Mouse (Mus musculus): ENCODE results near the gene Casp6. TPM values are rescaled to one million over a fixed set of nuclear protein-coding genes. Genes with fewer than 3 reads are reported as not detected.

Gene Casp6
- polyA plus RNA-seq (2012; rRNA removed) = 19.1 and 25.2 TPM in 2 replicates

DNA sequence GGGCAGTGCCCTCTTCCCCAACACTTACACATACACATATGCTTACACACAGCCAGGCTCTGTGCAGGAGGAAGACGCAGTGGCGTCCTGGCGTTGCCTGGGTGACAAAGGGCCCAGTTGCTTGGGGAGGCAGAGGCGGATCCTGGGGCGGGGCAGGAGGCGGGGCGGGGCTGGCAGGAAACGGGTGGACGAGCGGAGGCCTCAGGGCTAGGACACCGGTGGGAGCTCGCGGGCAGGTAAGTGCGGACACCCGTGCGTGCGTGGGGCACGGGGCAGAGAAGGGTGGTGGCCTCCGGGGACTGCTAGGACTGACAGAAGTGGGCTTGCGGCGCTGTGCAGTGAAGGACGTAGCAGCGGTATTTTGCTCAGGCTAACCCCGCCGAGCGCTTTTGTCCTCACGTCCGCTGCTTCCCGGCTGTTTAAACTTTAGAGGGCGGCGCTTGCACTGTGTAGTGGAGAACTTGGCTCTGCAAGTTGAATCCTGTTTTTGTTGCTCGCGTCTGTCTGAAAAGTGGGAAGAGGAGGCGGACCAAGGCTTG, at the start of gene Casp6:
Gene Casp6, plus strand, starts transcription at position 155 of the 539 bp plus-strand sequence.
- DNase-seq (ENCODE audit: low read depth in 1 of 2, low spot score in 2 of 2) = peak; percentile 51 to 91
- Histone ChIP-seq H3K27ac (ENCODE audit: insufficient read depth, low read length) (peak within 1 kb of the TSS; percentile 54), H3K36me3 (ENCODE audit: control insufficient read depth, insufficient read depth, low read length) (no peaks in the 10 kb centered on the region), H3K27me3 (ENCODE audit: control insufficient read depth, insufficient read depth, low read length) (no peaks in the 10 kb centered on the region), H3K4me3 (ENCODE audit: extremely low read depth, insufficient read depth, insufficient read length) (peak within 1 kb of the TSS; percentile 90), H3K4me1 (ENCODE audit: control insufficient read depth, insufficient read depth, insufficient read length) (peaks cover 15% of the 10 kb centered on the region; the same call in 1 of the 2 replicates)
- TF ChIP-seq POLR2A (IDR thresholded peaks at IDR 0.05; ENCODE audit: low read depth, low read length) = no peak
- no peak for TF ChIP-seq CTCF (IDR thresholded peaks at IDR 0.05; ENCODE audit: extremely low read depth, insufficient read depth, insufficient read length, insufficient replicate concordance)
- WGBS = under 1% methylated on average over 34 of the region's 34 CpGs

- TF ChIP-seq POLR2A (IDR thresholded peaks at IDR 0.05; ENCODE audit: low read depth, low read length) (no peak), CTCF (IDR thresholded peaks at IDR 0.05; ENCODE audit: extremely low read depth, insufficient read depth, insufficient read length, insufficient replicate concordance) (no peak)
- Histone ChIP-seq H3K4me3 (ENCODE audit: extremely low read depth, insufficient read depth, insufficient read length) (no peak overlapping the region), H3K27me3 (ENCODE audit: control insufficient read depth, insufficient read depth, low read length) (no peaks in the 10 kb centered on the region), H3K4me1 (ENCODE audit: control insufficient read depth, insufficient read depth, insufficient read length) (no peaks in the 10 kb centered on the region), H3K36me3 (ENCODE audit: control insufficient read depth, insufficient read depth, low read length) (no peaks in the 10 kb centered on the region), H3K27ac (ENCODE audit: insufficient read depth, low read length) (no peak overlapping the region)
- DNase-seq (ENCODE audit: low read depth in 1 of 2, low spot score in 2 of 2) = no peak
- 53% methylated on average over 2 of the region's 2 CpGs for WGBS
Observed at GRCm38 (mm10) chr3:129862592-129862991, 38.6 kb upstream of the Casp6 start.

DNA sequence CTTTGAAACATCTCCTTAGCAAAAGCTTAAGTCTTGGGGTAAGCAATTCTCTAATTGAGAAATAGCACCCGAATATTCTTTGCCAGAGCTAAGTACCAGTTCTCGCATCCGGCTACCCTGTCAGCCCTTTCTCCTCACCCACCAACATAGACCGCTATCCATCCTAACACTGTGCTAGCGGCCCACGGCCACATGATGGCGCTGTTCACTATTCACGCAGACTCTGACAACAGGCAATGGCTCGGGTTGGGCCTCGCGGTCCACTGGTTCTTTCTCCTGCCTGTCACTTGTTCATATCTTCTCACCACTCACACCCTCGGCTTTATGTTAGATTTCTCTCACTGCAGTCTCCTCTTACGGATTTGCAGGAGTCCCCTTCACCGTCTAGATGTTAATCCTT, 37.5 kb upstream of the Casp6 start:
- peak in 1 of 2 experiments; percentile 34 for DNase-seq (ENCODE audit: low read depth in 1 of 2, low spot score in 2 of 2)
- peak; percentile 63; the same call in 1 of the 2 replicates for TF ChIP-seq CTCF (IDR thresholded peaks at IDR 0.05; ENCODE audit: extremely low read depth, insufficient read depth, insufficient read length, insufficient replicate concordance)
- no peak for TF ChIP-seq POLR2A (IDR thresholded peaks at IDR 0.05; ENCODE audit: low read depth, low read length)
- WGBS = 63% methylated on average over 14 of the region's 14 CpGs
- H3K27ac ChIP-seq (ENCODE audit: insufficient read depth, low read length) = no peak overlapping the region
- no peaks in the 10 kb centered on the region for H3K4me1 ChIP-seq (ENCODE audit: control insufficient read depth, insufficient read depth, insufficient read length)
- no peaks in the 10 kb centered on the region for H3K27me3 ChIP-seq (ENCODE audit: control insufficient read depth, insufficient read depth, low read length)
- no peaks in the 10 kb centered on the region for H3K36me3 ChIP-seq (ENCODE audit: control insufficient read depth, insufficient read depth, low read length)
- H3K4me3 ChIP-seq (ENCODE audit: extremely low read depth, insufficient read depth, insufficient read length) = no peak overlapping the region

GRCm38 (mm10) chr3:129877327-129877726, 23.9 kb upstream of the Casp6 start:
- Histone ChIP-seq H3K36me3 (ENCODE audit: control insufficient read depth, insufficient read depth, low read length) (no peaks in the 10 kb centered on the region), H3K4me1 (ENCODE audit: control insufficient read depth, insufficient read depth, insufficient read length) (peaks cover 5% of the 10 kb centered on the region; the same call in 1 of the 2 replicates), H3K4me3 (ENCODE audit: extremely low read depth, insufficient read depth, insufficient read length) (no peak overlapping the region), H3K27ac (ENCODE audit: insufficient read depth, low read length) (no peak overlapping the region), H3K27me3 (ENCODE audit: control insufficient read depth, insufficient read depth, low read length) (no peaks in the 10 kb centered on the region)
- TF ChIP-seq POLR2A (IDR thresholded peaks at IDR 0.05; ENCODE audit: low read depth, low read length) (no peak), CTCF (IDR thresholded peaks at IDR 0.05; ENCODE audit: extremely low read depth, insufficient read depth, insufficient read length, insufficient replicate concordance) (no peak)
- DNase-seq (ENCODE audit: low read depth in 1 of 2, low spot score in 2 of 2) = no peak
- WGBS = 60% methylated on average over 10 of the region's 10 CpGs

DNA sequence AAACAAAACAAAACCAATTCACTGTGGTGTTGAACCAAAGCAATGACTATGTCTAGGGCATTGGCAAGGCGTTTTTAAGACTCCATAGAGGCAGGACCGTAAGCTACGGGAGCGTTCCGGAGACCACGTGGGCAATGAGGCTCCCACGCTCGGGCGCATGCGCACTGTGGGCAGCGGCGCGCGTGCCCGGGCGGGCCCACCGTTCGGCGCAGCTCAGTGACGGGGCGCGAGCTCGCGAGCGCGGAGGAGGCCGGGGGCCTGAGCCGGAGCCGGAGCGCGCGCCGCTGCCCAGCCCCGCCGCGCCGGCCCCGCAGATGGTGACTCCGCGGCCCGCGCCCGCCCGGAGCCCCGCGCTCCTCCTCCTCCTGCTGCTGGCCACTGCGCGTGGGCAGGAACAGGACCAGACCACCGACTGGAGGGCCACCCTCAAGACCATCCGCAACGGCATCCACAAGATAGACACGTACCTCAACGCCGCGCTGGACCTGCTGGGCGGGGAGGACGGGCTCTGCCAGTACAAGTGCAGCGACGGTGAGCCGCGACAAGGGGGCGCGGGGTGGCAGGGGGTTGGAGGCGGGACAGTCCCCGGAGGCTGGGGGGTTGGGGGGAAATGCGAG, 22.7 kb upstream of the Casp6 start, which contains the start of gene Pla2g12a:
Gene Pla2g12a, plus strand, starts transcription at position 202 of the 617 bp plus-strand sequence.
- DNase-seq (ENCODE audit: low read depth in 1 of 2, low spot score in 2 of 2) = peak; percentile 49 to 82
- 1% methylated on average over 63 of the region's 66 CpGs for WGBS
- no peaks in the 10 kb centered on the region for H3K36me3 ChIP-seq (ENCODE audit: control insufficient read depth, insufficient read depth, low read length)
- no peaks in the 10 kb centered on the region for H3K27me3 ChIP-seq (ENCODE audit: control insufficient read depth, insufficient read depth, low read length)
- TF ChIP-seq CTCF (IDR thresholded peaks at IDR 0.05; ENCODE audit: extremely low read depth, insufficient read depth, insufficient read length, insufficient replicate concordance) (no peak), POLR2A (IDR thresholded peaks at IDR 0.05; ENCODE audit: low read depth, low read length) (no peak)
- H3K4me3 ChIP-seq (ENCODE audit: extremely low read depth, insufficient read depth, insufficient read length) = peak within 1 kb of the TSS; percentile 87
- H3K27ac ChIP-seq (ENCODE audit: insufficient read depth, low read length) = no peak within 1 kb of the TSS
- H3K4me1 ChIP-seq (ENCODE audit: control insufficient read depth, insufficient read depth, insufficient read length) = peaks cover 5% of the 10 kb centered on the region; the same call in 1 of the 2 replicates

DNA sequence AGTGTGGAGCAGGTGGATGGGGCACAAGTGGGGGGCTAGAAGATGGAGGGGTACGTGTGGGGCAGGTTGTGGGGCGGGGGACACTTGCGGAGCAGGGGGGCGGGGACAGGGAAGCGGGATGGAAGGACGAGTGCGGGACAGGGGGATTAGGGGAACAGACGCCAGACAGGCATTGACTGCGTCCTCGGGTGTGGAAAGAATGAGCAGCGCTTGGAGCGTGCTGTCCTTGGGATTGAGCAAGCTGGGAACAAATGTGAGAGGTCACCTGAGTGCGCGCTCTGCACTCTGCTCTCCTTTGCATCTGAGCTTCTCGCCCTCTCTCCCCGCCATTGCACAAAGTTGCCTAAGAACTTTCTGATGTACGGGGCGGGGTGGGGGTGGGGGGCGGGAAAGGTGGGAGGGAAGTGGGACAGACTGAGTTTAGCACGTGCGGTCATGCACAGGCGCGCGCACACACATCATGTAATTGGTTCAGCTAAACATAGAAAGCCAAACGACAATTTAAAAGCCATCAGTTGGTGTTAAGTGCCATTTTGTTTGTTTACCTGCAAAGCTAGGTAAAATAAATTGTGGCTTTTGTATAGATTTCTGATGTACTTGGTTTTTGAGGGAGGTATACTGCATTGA, 22.0 kb upstream of the Casp6 start:
- H3K27ac ChIP-seq (ENCODE audit: insufficient read depth, low read length) = no peak overlapping the region
- no peak for DNase-seq (ENCODE audit: low read depth in 1 of 2, low spot score in 2 of 2)

More for the DNA sequence above, 22.0 kb upstream of the Casp6 start:
- peaks cover 5% of the 10 kb centered on the region; the same call in 1 of the 2 replicates for H3K4me1 ChIP-seq (ENCODE audit: control insufficient read depth, insufficient read depth, insufficient read length)
- peak overlapping the region; percentile 87 for H3K4me3 ChIP-seq (ENCODE audit: extremely low read depth, insufficient read depth, insufficient read length)
- H3K27me3 ChIP-seq (ENCODE audit: control insufficient read depth, insufficient read depth, low read length) = no peaks in the 10 kb centered on the region
- WGBS = under 1% methylated on average over 25 of the region's 25 CpGs
- TF ChIP-seq POLR2A (IDR thresholded peaks at IDR 0.05; ENCODE audit: low read depth, low read length) = no peak
- TF ChIP-seq CTCF (IDR thresholded peaks at IDR 0.05; ENCODE audit: extremely low read depth, insufficient read depth, insufficient read length, insufficient replicate concordance) = no peak
- H3K36me3 ChIP-seq (ENCODE audit: control insufficient read depth, insufficient read depth, low read length) = no peaks in the 10 kb centered on the region

Data from spleen, adult 2 months (tissue).